Mouse (Mus musculus): ENCODE measurements around the gene Ddah2.

The Ddah2 gene

DNA sequence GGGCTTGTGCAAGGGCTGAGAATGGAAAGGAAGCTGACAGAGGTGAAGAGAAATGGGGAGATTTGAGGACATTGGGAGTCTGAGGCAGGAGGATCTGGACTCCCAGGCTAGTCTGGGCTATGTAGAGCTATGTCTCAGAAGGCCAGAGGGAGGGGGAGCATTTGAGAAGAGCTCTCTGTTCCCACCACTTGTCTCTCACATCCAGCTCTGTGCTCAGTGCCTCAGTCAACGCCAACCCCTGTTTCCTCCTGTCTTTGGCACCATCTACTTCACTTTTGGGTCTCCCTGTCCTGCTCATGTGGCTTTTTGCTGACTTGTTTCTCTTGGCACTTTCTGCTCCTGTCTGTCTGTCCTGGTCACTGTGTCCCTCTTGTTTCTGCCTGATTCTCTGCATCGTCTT lies 18.4 kb downstream of the Ddah2 start:
- no peak for DNase-seq (ENCODE audit: low spot score in 2 of 2)

DNA sequence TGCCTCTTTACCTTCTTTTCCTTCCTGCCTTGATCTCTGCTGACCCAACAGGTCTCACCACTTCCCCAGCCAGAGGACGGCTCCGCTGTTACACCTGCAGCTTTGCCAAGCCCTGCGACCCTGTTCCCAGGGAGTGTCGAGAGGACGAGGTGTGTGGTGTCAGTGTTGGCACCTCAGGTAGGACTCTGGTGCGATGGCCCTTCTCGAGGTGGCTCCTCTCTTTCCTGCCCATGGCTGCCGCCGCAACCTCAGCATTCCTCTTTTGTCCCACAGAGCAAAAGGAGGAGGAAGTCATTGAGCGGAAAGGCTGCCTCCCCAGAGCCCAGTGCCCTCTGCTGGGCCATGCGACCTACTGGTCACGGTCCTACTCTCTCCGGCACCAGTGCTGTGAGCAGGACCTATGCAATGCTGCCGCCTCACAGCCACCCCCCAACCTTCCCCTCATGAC lies 19.0 kb downstream of the Ddah2 start, which contains the start of gene Ly6g6d:
Ly6g6d (minus strand) TSS at position 280 of the 448 bp plus-strand sequence.
- DNase-seq (ENCODE audit: low spot score in 2 of 2) = no peak

DNA sequence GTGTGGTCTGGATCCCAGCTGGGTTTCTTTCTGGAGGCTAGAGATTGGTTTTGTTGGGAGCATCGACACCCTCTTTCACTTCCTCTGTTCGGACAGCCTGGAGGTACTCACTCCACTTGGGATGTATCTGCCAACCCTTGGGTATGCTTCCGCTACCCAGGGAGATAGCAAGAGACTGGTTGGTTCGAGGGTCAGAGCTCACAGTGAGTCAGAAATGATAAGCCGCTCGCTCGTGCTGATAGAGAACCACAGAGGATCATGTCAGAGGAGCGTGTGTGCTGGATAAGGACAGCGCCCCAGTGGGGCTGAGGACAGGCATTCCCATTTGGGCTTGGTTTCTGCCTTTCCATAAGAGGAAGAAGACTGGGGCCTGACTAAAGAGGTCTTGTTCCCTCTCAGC lies 20.9 kb downstream of the Ddah2 start:
- DNase-seq (ENCODE audit: low spot score in 2 of 2) = no peak

DNA sequence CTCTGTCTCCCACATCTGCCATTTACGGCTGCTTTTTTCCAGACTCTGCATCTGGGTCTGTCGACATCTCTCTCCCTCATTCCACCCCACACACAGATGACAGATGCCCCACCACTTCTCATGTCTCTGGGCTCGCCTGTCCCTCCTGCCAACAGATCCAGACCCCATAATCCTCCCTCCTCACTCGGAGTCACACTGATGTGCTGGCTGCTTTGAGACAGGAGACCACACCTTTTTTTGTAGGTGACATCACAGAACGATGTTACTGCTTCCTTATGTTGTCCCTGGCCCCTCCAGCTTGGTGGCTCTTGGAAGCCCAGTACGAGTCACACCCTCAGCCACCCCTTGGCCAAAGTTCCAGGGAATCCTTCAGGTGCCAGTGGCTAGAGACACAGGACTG lies 21.4 kb downstream of the Ddah2 start:
- DNase-seq (ENCODE audit: low spot score in 2 of 2) = no peak

DNA sequence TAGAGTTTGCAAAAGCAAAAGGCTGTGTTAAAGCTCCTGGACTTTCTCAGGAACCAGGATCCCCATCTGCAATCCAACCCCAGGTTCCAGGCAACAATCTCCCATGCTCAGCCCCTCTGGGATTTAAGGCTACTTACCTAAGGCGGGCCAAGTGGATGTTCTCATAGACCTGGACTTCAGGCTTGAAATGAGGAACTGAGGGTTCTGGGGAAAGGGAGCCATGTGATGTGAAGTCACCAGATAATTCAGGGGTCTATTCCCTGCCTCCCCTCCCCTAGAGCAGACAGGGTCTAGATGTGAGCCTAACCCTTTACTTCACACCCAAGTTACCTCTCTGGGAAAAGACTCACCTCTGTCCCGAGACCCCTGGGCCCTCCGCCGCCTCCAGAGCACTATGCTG lies 21.9 kb downstream of the Ddah2 start:
- DNase-seq (ENCODE audit: low spot score in 2 of 2) = no peak

DNA sequence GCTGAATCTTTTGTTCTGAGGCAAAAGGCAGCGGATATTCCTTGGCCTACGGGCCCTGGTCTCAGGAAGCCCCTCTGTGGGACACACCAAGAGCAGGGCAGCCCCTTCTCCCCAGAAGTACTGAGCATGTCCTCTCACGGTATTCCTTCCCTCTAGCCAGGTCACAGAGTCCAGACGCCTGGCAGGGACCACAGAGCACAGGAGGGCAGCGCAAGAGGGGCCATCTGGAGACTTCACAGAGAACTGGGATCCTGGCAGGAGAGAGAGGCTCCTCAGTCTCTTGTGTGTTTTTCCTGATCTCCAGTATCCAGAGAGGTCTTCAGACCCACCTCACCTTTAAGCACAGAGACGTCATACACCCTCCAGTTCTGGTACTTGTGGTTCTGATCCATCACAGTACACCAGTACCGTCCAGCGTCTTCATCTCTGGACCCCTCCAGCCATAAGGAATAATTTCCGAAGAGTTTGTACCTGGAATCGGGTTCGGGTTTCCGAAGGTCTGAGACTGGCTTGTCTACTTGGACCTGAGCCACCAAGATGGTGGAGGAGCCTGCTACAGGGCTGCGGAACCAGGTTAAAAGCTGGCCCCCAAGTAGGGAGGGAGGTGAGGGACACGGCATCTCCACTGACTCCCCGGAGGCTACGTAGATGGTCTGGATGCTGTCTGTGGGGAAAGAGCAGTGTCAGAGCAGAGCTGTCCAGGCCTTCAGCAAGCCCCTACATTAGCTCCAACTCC lies 24.2 kb downstream of the Ddah2 start:
- DNase-seq (ENCODE audit: low spot score in 2 of 2) = no peak

DNA sequence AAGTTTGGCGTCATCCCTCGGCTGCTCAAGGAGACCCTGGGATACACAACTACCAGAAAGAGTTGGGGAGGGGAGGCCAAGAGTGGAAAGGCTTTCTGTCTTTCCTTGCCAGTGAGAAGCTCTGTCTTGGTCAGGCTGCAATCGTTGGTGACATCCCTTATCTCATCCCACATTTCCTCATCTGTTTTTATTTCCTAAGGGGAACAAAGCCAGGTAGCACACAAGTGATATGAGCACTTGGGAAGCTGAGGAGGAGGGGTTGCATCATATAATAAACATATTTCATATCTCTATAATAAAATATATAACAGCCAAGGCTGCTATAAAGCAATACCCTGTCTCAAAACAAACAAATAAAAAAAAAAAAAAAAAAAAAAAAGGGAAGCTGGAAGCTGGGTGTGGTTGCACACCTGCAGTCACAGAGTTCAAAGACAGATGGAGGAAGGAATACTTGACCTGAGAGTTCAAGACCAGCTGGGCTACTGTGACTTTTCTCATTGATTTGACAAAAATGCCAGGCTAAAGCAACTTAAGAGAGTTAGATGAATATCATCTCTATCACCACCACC lies 25.2 kb downstream of the Ddah2 start:
- no peak for DNase-seq (ENCODE audit: low spot score in 2 of 2)

DNA sequence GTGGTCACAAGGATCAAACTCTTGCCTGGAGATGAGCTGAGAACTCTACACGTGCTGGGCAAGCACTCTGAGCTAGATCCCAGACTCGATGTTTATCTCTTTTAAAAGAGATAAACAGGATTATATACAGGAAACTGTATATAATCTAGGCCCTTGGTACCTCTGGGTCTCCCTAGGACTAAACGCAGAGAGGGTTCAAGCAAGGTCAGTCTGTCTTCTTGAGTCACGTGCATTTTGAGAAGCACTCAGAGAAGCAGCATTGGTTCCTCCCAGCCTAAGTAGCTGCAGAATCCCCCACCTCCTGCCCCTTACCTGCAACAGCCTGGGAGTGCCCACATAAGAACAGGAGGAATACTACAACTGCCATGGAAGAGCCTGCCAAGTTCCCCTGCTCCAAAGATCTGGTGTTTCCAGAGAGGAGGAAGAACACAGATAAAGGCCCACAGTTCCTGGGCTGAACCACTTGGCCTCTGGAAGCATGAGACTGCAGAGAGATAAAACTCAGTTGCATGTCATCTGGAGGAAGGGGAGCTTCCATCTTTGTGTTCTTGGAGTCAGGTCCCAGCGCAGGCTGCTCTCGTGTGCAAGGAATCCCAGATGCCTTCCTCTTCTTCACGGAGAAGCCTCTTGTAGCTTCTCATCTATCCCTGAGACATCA lies 26.5 kb downstream of the Ddah2 start, which contains the start of gene Ly6g6f:
Ly6g6f (minus strand) TSS at position 403 of the 658 bp plus-strand sequence.
- DNase-seq (ENCODE audit: low spot score in 2 of 2) = no peak

DNA sequence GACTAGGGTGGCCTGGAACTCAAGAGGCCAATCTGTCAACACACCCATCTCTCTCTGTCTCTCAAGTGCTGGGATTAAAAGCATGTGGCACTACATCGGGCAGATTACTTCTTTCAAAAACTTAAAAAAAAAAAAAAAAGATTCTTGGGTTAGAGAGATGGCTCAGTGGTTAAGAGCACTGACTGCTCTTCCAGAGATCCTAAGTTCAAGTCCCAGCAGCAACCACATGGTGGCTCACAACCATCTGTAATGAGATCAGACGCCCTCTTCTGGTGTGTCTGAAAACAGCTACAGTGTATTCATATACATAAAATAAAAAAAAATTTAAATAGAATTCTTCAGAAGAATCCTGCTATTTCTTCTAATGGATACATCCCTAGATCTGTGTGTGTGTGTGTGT lies 29.3 kb downstream of the Ddah2 start:
- DNase-seq (ENCODE audit: low spot score in 2 of 2) = no peak

DNA sequence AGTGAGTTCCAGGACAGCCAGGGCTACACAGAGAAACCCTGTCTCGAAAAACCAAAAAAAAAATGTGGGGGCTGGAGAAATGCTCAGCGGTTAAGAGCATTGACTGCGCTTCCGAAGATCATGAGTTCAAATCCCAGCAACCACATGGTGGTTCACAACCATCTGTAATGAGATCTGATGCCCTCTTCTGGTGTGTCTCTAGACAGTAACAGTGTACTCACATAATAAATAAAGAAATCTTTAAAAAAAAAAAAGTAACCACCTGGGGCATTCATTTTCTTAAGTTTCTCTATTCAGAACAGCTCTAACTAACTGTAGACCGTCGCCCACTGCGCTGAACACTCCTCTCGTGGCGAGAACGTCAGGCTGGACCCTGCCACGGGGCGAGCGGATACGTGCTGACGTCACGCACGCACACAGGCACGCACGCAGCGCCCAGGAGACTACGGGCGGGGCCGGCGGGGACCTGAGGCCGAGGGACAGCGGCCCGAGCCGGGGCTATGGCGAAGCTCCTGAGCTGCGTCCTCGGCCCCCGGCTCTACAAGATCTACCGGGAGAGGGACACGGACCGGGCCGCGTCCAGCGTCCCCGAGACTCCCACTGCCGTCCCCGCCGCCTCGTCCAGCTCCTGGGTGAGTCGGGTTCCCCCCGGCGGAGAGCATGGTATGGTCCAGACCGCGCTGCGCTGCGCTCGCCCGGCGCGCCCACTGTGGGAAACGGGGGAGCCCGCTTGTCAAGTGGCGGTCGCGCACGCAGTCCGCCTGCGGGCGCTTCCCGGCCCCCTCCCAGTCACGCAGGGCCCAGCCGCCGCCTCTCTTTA lies 30.2 kb downstream of the Ddah2 start, which contains the start of gene Abhd16a:
Abhd16a (plus strand) TSS at position 439 of the 820 bp plus-strand sequence.
- DNase-seq (ENCODE audit: low spot score in 2 of 2) = peak; percentile 92 to 93

DNA sequence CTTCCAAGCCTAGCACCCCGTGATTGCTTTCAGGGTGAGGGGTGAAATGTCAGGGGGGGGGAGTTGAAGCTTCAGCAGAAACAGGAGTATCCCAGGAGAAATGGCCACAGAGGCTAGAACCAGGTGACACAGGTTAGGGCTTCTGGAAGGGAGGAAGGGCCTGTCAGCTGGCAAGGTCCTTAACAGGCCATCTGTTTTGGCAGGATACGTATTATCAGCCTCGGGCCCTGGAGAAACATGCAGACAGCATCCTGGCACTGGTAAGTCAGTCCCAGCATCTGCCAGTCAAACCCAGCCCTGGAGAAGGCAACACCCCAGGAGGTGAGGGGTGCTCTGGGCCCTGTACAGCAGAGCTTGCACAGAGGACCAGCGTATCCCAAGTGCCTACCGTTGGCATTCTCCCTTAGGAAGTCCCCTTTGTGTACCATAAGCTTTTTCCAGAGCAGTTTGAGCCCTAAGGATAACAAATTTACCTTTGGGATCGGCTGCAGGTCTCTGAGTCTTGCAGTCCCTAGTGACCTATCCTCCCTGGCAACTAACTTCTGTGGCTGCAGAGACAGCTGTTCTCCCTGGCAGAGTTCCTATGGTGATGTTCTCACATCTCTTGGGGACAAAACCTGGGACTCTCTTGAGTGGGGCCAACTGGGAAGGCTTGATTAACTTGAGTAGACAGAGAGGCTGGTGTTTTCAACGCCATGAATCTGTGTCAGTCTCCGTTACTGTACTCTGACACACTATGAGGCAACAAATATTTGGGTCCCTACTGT lies 31.5 kb downstream of the Ddah2 start:
- DNase-seq (ENCODE audit: low spot score in 2 of 2) = no peak

DNA sequence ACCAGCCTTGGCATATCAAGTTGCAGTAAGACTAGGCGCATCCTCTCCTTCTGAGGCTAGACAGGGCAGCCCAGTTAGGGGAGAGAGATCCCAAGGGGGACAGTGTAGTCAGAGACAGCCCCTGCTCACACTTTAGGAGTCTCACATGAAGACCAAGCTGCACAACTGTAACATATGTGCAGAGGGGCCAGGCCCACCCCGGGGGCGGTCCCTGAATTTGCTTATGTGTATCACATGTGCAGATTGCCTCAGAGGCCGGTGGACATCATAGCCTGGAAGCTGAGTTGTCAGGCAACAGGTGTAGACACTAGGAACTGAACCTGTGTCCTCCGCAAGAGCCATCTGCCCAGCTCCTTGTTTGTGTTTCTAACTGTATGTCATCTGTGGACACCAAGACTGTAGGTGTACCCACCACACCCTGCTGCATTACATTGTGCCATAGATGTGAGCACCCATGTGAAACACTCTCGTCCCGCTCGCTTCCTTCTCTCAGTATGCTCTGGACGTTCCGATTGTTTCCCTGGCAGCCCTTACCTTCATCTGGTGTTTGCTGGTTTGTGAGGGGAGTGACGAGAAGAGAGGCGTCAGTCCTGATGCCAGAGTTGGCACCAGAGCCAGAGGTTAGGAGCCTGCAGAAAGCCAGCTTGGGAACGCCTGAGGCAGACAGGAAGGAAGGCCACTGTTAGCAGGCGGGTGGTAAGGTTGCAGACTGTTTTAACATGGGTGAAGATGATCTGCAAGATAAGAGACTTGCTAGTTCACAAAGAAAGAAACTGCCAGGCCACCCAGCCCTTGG lies 33.8 kb downstream of the Ddah2 start:
- DNase-seq (ENCODE audit: low spot score in 2 of 2) = no peak

DNA sequence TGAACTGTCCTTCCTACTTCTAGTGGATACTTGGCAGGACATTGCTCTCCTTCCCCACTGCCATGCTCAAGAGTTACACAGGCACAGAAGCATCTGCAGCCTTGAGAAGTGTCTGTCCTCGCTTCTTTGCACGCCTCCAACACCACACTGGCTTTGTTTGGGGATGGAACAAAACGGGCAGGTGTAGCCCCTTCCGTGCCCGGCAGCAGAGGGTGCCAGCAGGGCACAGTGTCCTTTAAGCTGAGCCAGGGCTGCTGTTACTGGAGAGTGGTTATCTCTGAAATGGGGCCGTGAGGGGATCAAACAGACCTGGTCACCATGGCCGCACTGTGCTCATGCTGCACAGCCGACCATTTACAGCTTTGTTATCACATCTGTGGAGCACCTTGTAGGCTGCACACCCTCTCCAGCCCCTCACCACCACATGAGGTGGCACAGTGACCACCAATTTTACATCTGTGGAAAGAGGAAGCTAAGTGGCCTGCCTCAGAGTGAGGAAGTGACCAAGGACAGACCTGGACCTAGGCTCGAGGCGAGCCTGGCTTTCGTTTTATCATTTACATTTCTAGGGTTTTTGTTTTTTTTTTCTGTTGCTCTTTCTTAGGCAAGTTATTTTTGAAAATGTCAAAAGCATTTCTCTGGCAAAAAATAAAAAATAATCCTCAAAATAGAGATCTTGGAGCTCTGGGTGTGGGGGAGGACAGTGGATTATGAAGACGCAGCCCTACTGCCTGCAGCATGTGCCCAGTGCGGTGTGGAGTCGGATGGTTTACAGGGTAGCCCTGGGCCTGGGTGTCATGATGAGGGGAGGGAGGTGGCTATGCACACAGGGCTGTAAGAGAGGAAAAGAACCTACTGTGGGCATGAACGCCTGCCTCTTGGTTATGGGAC lies 35.9 kb downstream of the Ddah2 start:
- DNase-seq (ENCODE audit: low spot score in 2 of 2) = no peak

DNA sequence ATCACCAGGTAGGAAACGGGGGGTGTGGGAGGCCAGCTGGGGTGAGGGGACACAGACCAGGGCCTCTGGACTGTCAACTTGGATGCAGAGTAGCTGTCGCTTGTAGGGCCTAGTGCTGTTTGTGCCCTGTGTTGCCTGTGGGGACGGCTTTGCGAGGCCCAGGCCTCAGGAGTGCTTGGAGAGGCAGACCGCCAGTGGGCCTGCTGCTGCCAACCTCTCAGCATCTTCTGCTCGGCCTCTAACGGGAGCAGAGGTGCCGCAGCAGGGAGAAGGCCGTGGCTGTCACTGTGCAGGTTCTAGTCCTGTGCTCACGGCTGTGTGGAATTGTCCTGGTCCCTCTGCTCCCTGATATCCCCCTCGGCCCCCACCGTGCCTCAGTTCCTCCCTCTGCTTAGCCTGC lies 37.8 kb downstream of the Ddah2 start:
- DNase-seq (ENCODE audit: low spot score in 2 of 2) = no peak

DNA sequence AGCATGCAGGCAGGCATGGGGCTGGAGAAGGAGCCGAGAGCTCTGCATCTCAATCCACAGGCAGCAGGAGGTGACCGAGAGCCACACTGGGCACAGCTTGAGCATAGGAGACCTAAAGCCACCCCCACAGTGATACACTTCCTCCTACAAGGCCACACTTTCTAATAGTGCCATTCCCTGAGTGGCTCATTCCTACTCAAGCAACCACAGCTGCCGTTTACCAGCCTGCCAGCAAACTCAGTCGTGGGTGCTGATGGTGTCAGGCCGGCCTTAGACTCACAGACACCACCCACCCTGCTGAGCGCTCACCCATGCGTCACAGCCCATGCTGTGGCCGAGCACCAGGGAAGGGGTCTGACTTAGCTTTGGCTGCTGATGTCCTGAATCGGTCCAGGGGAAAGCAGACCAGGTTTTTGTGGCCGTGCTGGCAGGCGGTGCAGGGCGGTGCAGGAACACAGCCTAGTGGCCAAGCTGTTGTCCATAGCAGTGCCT lies 38.4 kb downstream of the Ddah2 start:
- peak; percentile 52 to 73 for DNase-seq (ENCODE audit: low spot score in 2 of 2)

DNA sequence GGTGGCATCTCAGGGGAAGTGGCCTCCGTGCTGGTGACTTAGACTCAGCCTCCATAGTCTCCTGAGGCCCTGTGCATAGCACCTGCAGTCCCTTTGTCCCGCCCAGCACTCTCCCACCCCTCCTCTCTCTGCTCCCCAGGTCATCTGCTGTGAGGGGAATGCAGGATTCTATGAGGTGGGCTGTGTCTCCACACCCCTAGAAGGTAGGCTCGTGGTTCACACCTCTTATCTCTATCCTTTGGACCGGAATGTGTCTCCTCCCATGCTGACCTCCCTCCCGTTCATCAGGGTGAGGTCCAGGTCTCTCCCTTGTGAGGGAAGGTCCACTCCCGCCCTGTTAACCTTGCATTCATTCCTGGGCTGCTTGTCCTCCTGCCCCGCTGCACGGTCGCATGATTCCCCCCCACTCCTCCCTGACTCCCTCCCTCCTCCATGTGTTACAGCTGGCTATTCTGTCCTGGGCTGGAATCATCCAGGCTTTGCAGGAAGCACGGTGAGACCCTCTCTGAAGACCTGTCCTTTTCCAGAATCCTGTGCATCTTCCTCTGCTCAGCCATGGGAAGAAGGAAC lies 41.4 kb downstream of the Ddah2 start:
- DNase-seq (ENCODE audit: low spot score in 2 of 2) = no peak

DNA sequence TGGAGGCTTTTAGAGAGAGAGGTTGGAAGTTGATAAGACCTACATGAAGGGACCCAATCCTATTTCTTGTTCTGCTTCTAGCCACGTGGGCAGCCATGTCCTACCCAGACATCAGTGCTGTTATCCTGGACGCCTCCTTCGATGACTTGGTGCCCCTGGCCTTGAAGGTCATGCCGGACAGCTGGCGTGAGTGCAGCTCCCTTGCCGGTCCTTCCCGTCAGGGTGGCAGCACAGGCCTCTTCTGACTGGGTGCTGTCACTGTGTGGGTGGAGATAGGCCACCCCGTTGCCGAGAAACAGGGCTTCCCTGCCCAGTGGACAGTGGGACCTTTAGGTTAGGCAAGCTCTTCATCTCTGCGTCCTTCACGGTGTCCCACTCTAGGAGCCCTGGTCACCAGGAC lies 42.3 kb downstream of the Ddah2 start:
- no peak for DNase-seq (ENCODE audit: low spot score in 2 of 2)

DNA sequence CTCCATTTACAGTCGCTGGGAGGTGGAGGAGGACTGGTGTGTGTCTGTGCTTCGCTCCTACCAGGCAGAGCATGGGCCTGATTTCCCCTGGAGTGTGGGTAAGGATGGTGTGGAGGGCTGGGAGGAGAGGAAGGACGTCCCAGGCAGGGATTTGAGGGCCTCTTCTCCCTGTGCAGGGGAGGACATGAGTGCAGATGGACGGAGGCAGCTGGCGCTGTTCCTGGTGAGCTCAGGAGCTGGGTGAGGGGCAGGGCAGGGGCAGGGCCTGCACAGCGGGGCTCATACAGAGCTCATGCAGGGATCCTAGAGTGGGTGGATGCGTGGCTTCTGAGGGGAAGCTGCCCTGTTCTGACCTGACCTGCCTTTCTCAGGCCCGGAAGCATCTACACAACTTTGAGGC lies 43.5 kb downstream of the Ddah2 start:
- no peak for DNase-seq (ENCODE audit: low spot score in 2 of 2)

DNA sequence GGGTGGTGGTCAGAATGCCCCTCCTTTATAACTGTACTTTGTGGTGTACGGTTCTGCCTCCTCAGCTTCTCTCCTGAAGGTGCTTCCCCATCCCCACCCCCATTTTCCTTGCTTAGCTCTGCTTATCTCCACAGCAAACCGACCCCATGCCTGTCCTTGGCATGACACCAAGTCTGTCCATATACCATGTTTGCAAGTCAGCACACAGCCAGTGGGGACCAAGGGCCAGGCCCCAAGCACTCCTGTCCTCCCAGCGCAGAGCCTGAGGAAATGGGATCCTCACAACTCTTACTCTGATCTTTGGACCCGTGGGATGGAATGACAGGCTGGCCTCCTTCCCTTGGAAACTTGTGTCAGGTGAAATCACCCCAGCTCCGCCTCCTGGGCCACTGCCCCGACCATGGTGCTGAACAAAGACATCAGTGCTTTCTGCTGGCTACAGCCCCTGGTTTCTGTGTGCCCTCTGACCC lies 44.4 kb downstream of the Ddah2 start:
- DNase-seq (ENCODE audit: low spot score in 2 of 2) = no peak
